Comparison of ENCODE assay signal across 17 mouse cellular contexts in the genomic region with DNA sequence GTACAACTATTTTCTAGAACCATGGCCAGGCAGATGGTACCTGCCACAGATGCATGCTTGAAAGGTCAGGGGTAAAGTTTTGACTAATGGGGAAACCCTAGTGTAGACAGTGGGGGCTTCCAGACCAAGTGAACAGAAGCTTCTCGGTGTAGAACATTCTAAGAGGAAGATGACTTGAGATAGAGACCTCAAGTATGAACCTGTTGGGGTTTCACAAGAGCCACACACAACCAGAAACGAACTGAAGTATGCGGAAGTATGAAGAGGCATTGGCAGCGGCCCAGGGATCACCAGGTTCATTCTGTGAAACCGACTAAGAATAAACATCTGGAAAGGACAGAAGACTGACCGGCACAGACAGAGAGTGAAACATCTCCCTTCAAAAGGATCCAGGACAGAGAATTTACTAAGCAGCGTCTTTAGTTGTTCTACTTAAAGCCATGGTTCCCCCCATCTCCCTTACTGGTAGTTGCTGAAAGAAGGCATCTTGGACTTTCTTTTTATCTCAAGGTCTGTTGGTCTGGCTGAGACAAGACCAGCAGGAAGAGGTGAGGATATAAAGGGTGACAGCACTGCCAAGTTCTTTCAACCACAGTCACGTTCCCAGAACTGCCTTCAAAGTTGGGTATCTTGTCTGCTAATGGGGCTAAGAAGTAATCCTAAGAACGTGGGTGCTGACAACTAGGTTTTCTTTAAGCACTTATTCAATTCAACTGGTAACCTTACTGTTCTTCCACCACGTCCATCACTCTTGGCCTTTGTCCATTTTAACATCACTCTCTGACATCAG. TPM values are rescaled to one million over a fixed set of nuclear protein-coding genes. Genes with fewer than 3 reads are reported as not detected.
DNase-seq lines count a peak whose midpoint lies in the region; ATAC-seq lines count a peak whose summit lies in the region.
"Had no signal": no experiment of that assay in that cellular context is flagged by ENCODE, and none has a peak within 500 bp of the region (broad histone marks: within the 10 kb centered on the region; RNA-seq: fewer than 3 reads in every experiment).

No protein-coding gene starts in this region.

- peak; percentile 62 for DNase-seq in urinary bladder, postnatal 14 days (ENCODE audit: low spot score)
- DNase-seq in urinary bladder, postnatal 4 days (ENCODE audit: low spot score in 2 of 2) = no peak
- peak; percentile 87 for DNase-seq in kidney, postnatal 25 days
- no peak for DNase-seq in adrenal gland, postnatal 25 days
- no peak for DNase-seq in yolk sac, embryonic 10.5 days (ENCODE audit: low spot score)
- no peak for DNase-seq in layer of hippocampus, adult 8-10 months (ENCODE audit: low spot score in 2 of 2)
- DNase-seq: cerebellum, adult 11 months; cerebellum, postnatal 25 days; gastrocnemius, postnatal 14 days; retina, postnatal 1 day; thymus, adult 2 months had no signal

- peak; percentile 57 for ATAC-seq in common myeloid progenitor, adult 5-6 weeks (replicated peaks; ENCODE audit: low read depth, poor library complexity, severe bottlenecking)
- ATAC-seq in megakaryocyte, adult 5-6 weeks (ENCODE audit: poor library complexity, severe bottlenecking) = peak; percentile 81

RNA-seq across cellular contexts. Expression of gene Kcnj15, which starts 18.6 kb away (rescaled TPM):
- not detected in 2 replicates for total RNA-seq in common myeloid progenitor, adult 5-6 weeks (2017)
- total RNA-seq in megakaryocyte, adult 5-6 weeks (2015) = not detected in 2 replicates
- not detected in 2 replicates for total RNA-seq in megakaryocyte, adult 5-6 weeks (2017)
- 0.67 and 0.88 TPM in 2 replicates for total RNA-seq in adrenal gland, postnatal 25 days (2021)
- total RNA-seq in layer of hippocampus, adult 8-10 months (2022) = 1 to 10 TPM in 2 of 4 experiments, under 1 TPM in 2; 0.12 to 6.0 (median 3.1) TPM
- total RNA-seq: hematopoietic stem cell, adult 5-6 weeks; left cerebral cortex, adult 2 months; megakaryocyte-erythroid progenitor cell, adult 5-6 weeks; monocyte, adult 5-6 weeks had no signal

Comparison
In these comparisons a context has a peak if more than half of its experiments do, and no peak if none do; other contexts are left out.
1. DNase-seq: peak in urinary bladder, postnatal 14 days (single experiment) and kidney, postnatal 25 days (2 of 2); none in urinary bladder, postnatal 4 days (0 of 2), adrenal gland, postnatal 25 days (single experiment), yolk sac, embryonic 10.5 days (single experiment) and layer of hippocampus, adult 8-10 months (0 of 2).